8 mouse cellular contexts compared by ENCODE assay signal in genomic region chr6:90368976-90369724, GRCm38 (mm10). TPM values are rescaled to one million over a fixed set of nuclear protein-coding genes. Genes with fewer than 3 reads are reported as not detected.
DNase-seq lines count a peak whose midpoint lies in the region; ATAC-seq lines count a peak whose summit lies in the region.

Zxdc (plus strand) TSS chr6:90369492.

- H3K36me3 ChIP-seq in intestine, embryonic 14.5 days (ENCODE audit: control insufficient read depth, insufficient read depth, low read length): peaks cover 21% of the 10 kb centered on the region

- peak within 1 kb of the TSS; percentile 70 for H3K27ac ChIP-seq in intestine, embryonic 14.5 days (ENCODE audit: low read depth)

- no peaks in the 10 kb centered on the region for H3K27me3 ChIP-seq in intestine, embryonic 14.5 days (replicated peaks; ENCODE audit: control insufficient read depth, insufficient read depth, low read length)

- H3K4me3 ChIP-seq in intestine, embryonic 14.5 days (ENCODE audit: low read depth, low read length): peak within 1 kb of the TSS; percentile 85

- peak; percentile 95 for ATAC-seq in intestine, embryonic 14.5 days (replicated peaks; ENCODE audit: low FRiP score, low TSS enrichment, low read depth)

- H3K4me1 ChIP-seq in intestine, embryonic 14.5 days (replicated peaks; ENCODE audit: control insufficient read depth, insufficient read depth, low read length): peaks cover 16% of the 10 kb centered on the region

- no peaks in the 10 kb centered on the region for H3K9me3 ChIP-seq in intestine, embryonic 14.5 days (ENCODE audit: control insufficient read depth, low read length)

- peak; percentile 99 for DNase-seq in adrenal gland, adult 18-20 months (ENCODE audit: low spot score in 2 of 2)
- DNase-seq in embryo, embryonic 11 days: peak; percentile 98
- DNase-seq in gastrocnemius, postnatal 25 days: peak; percentile 99
- DNase-seq in intestine, embryonic 14.5 days (ENCODE audit: low spot score): peak; percentile 96
- DNase-seq in left cerebral cortex, postnatal 14 days (ENCODE audit: low spot score in 2 of 2): peak; percentile 99 to 100
- peak; percentile 96 for DNase-seq in mesoderm, embryonic 11.5 days (ENCODE audit: low read depth, low spot score)
- DNase-seq in right cerebral cortex, postnatal 36 days (ENCODE audit: low spot score in 2 of 2): peak; percentile 99
- DNase-seq in yolk sac, embryonic 10.5 days (ENCODE audit: low spot score): peak; percentile 98

- H3K4me2 ChIP-seq in intestine, embryonic 14.5 days (ENCODE audit: low read length): peak within 1 kb of the TSS; percentile 92

- WGBS in intestine, embryonic 14.5 days: 6% methylated on average over 41 of the region's 41 CpGs

- H3K9ac ChIP-seq in intestine, embryonic 14.5 days (ENCODE audit: low read length): peak within 1 kb of the TSS; percentile 79

- intact Hi-C loops in left cerebral cortex, postnatal 14 days (cut with DNase I): no loop called here

RNA-seq across cellular contexts. Expression of gene Zxdc, which starts in this region (rescaled TPM):
- 10 to 100 TPM; 33.0 to 43.5 TPM for total RNA-seq in adrenal gland, adult 18-20 months (2021)
- total RNA-seq in gastrocnemius, postnatal 25 days (2021): 10 to 100 TPM; 11.3 to 13.8 TPM
- polyA plus RNA-seq in intestine, embryonic 14.5 days (2014; fragmentation: Nextera tagmentation; extraction: Ambion mirVana): 9.7 and 9.9 TPM in 2 replicates
- 10 to 100 TPM; 23.3 to 24.1 TPM for total RNA-seq in left cerebral cortex, postnatal 14 days (2021)

Comparison
In these comparisons a context has a peak if more than half of its experiments do, and no peak if none do; other contexts are left out.
1. Peak in every context shown above with its lines: DNase-seq, ATAC-seq, H3K4me3 ChIP-seq and H3K27ac ChIP-seq.